Mouse (Mus musculus) kidney, postnatal 25 days (tissue): ENCODE data around the gene Ugt1a5.

ENCODE experiments used
- DNase-seq, 2 experiments: peaks; one replicate each; pipeline ENCODE4 v3.0.0; 2021; ENCODE audit warnings: mixed read lengths in 2 of 2

Gene Ugt1a5

DNA sequence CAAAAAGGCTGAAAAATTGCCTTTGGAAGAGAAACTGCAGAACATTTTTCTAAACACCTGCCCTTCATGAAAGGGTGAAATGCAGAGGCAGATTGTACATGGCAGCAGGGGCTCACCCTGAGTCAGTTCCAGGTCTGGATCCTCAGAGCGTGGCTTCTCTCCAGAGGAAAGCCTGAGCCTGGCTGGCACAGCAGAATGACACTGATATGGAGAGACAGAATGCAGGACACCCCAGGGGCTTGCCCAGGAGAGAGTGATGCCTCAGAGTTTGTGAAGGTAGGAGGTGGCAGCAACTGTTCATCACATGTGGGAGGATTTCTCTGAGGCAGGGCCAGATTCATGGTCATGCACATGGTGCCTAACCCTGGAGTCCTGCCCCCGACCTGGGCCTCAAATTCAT, 34.2 kb downstream of the Ugt1a5 start:
- peak in 1 of 2 experiments; percentile 48 for DNase-seq

- peak; percentile 48 to 88 for DNase-seq
These were observed 34.6 kb downstream of the Ugt1a5 start, which contains the start of gene Ugt1a2 for GRCm38 (mm10) chr1:88200456-88200855. TSS of gene Ugt1a2 (plus strand) at chr1:88200601.

DNA sequence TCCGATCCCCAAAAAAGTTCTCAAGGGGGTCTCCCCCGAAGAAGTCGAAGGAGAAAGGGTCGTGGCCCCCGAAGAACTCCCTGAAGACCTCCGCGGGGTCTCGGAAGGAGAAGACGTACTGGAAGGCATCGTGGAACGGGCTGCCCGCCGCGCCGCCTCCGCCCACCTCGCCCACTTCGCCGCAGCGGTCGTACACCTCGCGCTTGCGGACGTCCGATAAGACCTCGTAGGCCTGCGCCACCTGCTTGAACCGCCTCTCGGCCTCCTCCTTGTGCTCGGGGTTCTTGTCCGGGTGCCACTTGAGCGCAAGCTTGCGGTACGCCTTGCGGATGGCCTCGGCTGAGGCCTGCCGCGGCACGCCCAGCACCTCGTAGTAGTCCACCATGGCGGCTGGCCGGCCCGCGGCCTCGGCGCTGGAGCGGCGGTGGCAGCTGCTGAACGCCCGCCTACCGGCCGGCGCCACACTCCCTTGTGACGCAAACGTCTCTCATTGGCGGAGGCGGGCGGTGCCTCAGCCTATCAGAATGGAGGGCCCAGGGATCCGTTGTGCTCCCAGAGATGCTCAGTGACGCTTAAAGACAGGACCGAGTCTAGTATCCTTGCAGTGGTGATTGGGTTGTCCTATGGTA, 39.6 kb downstream of the Ugt1a5 start, which contains the start of gene Dnajb3:
TSS of gene Dnajb3 (minus strand) at position 489 of the 629 bp plus-strand sequence.
- DNase-seq: peak; percentile 75 to 90

GRCm38 (mm10) chr1:88206843-88207479, 41.1 kb downstream of the Ugt1a5 start:
- DNase-seq: no peak

DNA sequence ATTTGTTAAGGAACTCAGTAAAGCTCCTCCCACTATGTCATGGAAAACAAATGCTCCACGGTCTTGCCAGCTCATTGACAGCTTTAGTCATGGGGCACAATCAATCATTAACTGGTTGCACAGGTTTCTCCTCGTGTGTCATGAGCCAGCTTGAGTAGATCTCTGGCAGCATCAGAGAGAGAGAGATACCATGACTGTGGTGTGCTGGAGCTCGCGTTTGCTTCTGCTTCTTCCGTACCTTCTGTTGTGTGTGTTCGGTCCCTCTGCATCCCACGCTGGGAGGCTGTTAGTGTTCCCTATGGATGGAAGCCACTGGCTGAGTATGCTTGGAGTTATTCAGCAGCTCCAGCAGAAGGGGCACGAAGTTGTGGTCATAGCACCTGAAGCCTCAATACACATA, 46.0 kb downstream of the Ugt1a5 start, which contains the start of gene Ugt1a1:
TSS of gene Ugt1a1 (plus strand) at position 148 of the 400 bp plus-strand sequence.
- DNase-seq: peak; percentile 43 to 64

GRCm38 (mm10) chr1:88212341-88213045, 46.7 kb downstream of the Ugt1a5 start:
- peak; percentile 24 to 39 for DNase-seq

GRCm38 (mm10) chr1:88213061-88213460, 47.2 kb downstream of the Ugt1a5 start:
- no peak for DNase-seq

DNA sequence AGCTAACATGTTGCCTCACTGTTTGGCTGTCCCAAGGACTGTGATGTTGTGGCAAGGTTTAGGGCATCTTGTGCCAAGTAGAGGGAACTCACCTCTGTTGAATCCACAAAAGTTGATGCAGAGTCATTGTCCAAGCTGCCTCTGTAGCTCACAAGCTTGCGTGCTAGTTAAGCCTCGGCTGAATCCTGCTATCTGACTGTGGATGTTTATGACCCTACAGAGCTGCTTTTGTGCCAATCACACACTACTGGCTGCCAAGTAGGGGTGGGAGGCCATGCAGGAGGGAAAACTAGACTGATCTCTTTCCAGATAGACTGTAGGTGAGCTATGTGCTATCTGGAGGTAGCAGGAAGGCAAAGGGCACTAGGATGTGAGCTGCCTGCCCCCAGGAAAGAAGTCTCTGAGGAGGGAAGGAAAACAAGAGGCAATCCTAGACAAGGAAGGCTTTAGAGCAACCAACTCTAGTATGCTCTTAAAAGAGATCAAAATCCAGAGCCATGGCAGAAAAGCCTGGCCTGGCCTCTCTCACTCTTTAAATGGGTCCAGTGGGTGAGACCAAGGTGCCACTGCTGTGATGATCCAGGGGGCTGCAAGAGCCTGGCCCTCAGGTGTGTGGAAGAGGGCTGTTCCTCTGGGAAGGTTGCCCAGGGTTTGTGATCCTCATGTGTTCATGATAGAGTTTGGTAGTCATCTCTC, 48.1 kb downstream of the Ugt1a5 start:
- DNase-seq: peak; percentile 13 to 47

DNA sequence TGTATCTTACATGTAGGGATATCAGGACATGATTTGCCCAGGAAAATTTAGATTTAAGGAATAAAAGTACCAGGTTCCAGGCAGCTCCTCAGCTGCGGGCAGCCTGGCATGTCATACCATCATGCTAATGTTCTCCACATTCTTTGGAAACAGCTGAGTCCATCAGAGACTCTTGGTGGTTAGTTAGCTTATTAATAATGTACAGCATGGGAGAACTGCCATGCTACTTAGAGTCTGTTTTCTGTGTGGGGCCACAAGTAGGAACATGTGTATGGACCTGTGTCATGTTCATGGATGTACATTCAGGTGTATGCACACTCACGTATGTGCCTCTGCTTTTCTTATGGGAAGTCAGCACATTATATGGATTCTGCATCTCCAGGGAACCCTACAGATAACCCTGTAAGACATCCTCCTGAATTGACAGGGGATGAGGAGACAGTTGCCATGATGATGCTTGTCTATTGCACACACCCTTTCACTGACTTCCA, 48.7 kb downstream of the Ugt1a5 start:
- no peak for DNase-seq

GRCm38 (mm10) chr1:88215466-88216380, 49.9 kb downstream of the Ugt1a5 start:
- peak; percentile 3 to 33 for DNase-seq

DNA sequence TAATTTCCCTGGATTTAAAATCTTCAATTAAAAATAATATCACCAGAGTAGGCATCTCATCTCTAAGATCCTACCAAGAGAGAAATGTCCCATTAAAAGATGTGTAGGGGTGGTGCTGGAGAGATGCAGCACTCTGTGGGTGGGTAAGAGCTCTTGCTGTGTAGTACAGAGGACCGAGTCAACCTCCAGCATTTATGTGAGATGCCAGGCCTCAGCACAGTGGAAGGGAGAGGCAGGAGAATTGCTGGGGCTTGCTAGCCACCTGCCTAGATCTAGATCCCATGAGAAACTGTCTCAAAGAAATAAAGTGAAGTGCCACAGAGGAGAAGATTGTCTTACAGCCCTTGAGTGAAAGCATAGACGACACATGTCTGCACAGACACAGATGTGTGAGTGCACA, 50.7 kb downstream of the Ugt1a5 start:
- peak in 1 of 2 experiments; percentile 38 for DNase-seq

DNA sequence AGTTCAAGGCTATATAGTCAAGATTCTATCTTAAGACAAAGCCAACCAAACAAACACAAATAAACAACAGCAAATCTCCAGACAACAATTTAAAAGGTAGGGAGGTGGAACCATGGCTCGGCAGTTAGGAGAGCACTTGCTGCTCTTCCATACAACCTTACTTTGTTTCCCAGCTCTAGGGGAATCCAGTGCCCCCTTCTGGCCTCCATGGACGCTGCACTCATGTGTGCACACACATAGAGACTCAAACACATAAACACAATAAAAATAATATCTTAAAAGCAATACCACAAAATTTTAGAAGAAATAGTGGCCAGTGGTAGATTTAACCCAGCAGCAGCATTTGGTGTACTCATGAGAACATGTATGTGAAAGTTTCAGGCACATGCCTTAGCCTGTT, 51.3 kb downstream of the Ugt1a5 start:
- DNase-seq: peak; percentile 19 to 39

- peak in 1 of 2 experiments; percentile 36 for DNase-seq
These were observed 51.8 kb downstream of the Ugt1a5 start for GRCm38 (mm10) chr1:88217576-88217975.

- peak; percentile 22 to 50 for DNase-seq
These were observed 52.2 kb downstream of the Ugt1a5 start for GRCm38 (mm10) chr1:88218051-88218450.

GRCm38 (mm10) chr1:88218591-88218990, 52.8 kb downstream of the Ugt1a5 start:
- no peak for DNase-seq

- peak in 1 of 2 experiments; percentile 34 for DNase-seq
These were observed 53.2 kb downstream of the Ugt1a5 start for GRCm38 (mm10) chr1:88219054-88219453.

DNA sequence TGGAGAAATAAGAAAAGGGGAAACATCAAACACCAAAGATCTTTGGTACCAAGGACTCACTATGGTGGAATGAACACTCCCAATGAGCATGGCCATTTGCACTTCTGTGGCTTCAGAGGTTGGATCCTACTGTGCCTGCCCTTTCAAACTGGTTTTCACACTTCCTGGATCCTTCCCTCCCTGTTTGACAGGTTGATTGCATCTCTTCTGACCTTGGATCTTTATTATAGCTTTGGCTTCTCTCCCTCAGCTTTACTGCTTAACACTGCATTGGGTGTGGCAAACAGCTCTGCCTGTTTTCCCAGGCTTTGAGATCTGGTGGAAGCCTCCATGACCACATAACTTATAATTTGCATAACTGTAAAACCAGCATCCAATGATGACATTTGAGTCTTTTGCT, 54.5 kb downstream of the Ugt1a5 start:
- DNase-seq: peak in 1 of 2 experiments; percentile 33

DNA sequence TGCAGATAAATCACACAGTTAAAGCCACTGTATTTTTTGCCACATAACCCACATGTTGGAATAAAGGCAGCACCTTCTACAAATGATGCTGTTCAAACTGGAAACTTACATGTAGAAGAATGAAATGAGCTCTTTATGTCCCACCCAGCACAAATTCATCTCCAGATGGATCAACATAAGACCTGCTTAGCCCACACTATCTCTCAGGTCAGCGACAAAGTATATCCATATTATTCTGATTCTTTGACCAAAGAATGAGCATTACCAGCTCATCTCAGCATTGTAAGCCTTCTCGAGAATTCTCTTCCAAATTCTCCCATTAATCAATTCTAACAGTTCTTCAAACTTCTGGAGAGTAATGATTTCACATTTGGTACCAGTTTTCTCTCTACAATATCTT, 56.4 kb downstream of the Ugt1a5 start:
- DNase-seq: no peak

GRCm38 (mm10) chr1:88223011-88223515, 57.3 kb downstream of the Ugt1a5 start:
- DNase-seq: peak in 1 of 2 experiments; percentile 37

DNA sequence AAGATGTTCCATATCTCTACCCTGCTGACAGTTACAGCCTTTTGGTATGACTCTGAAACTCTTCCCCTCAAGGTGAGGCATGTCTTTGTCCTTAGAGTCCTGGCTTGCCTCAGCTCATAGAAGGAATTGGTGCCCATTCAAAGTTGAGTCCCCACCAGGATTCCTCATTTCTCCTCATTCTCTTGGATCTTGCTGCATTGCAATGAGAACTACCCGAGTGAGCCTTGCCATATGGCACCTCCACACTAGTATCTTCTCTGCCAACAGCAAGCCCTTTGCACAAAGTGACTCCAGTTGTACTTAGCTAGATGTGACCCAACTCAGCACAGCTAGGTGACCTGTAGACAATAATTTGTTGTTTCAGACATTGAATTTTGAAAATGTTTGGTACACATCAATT, 57.8 kb downstream of the Ugt1a5 start:
- DNase-seq: peak in 1 of 2 experiments; percentile 45
